Mouse (Mus musculus): Measurements from ENCODE around the gene Dlx3. TPM values are rescaled to one million over a fixed set of nuclear protein-coding genes. Genes with fewer than 3 reads are reported as not detected.

Dlx3 gene
- polyA plus RNA-seq, 1 experiment from 2014 or later = 0.63 TPM

DNA sequence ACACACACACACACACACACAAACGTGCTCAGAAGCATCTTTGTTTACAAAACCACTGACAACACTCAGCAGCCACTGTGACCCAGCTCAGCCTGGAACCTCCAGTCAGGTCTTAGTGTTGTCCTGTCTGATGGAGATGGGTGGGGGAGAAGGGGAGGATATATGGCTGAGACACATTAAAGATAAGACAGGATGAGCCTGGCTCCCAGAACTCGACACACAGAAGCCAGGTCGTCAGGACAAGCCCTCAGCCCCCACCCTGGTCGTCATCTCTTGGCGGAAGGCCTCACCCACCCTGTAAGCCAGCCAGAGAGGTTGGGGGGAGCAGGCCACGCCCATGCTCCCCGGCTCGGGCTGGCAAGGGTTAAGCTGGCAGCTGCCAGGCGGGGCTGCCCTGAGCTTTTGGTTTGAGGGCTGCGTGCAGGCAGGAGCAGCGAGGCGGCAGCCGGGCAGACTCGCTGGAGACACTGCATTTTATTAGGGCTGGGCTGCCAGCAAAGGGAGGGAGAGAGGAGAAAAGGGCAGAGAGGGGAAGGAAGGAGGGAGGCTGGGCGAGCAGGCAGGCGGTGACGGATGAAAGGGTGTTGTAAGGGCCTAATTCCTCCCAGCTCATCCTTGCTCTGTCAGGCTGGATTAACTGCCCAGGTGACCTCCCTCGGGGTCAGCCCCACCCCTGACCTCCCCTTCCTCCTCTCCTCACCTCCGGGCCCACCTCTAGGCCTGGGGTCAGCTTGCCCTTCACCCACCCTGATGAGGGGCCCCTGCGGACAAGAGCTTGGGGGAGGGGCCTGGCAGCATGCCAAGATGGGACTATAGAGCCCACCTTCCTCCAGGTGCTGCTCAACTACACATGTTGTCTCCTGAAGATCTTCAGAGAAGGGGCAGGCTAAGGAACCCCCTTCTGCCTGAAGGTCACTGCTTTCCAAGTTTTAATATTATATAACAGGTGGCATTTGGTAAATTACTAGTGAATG, 6.6 kb downstream of the Dlx3 start:
- Histone ChIP-seq H3K4me3 (ENCODE audit: low read depth, low read length) (no peak overlapping the region), H3K9ac (ENCODE audit: low read depth, low read length) (no peak overlapping the region), H3K36me3 (ENCODE audit: control insufficient read depth, insufficient read depth, low read length) (no peaks in the 10 kb centered on the region), H3K4me2 (peak overlapping the region; percentile 43), H3K9me3 (ENCODE audit: control insufficient read depth, low read length) (no peaks in the 10 kb centered on the region), H3K4me1 (replicated peaks; ENCODE audit: control insufficient read depth, insufficient read depth, low read length) (peaks cover 4% of the 10 kb centered on the region; the same call in 1 of the 2 replicates), H3K27me3 (replicated peaks; ENCODE audit: control insufficient read depth, insufficient read depth, low read length) (peaks cover 82% of the 10 kb centered on the region), H3K27ac (ENCODE audit: low read depth, low read length) (no peak overlapping the region)
- ATAC-seq (replicated peaks; ENCODE audit: low FRiP score) = no peak
- WGBS = 7% methylated on average over 20 of the region's 20 CpGs
- peak; percentile 48 for DNase-seq (ENCODE audit: low spot score)

DNA sequence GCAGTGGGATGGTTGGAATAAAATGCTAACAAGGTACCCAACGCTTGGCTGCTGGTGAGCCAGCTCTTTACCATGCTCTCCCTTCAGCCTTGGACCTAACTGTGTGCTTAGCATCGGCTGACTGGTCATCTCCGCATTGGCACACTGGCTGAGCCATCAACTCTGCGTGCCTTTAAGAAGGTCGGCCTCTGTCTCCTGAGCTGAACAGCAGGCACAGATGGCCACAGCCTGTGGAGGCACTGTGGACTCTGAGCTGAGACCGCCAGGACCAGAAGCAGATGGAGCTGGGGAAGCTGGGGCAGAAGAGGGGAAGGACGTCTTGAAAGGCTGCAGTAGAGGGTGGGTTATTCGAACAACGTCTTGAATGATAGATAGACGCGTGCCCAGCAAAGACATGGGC, 8.4 kb downstream of the Dlx3 start:
- Histone ChIP-seq H3K27ac (ENCODE audit: low read depth, low read length) (no peak overlapping the region), H3K9me3 (ENCODE audit: control insufficient read depth, low read length) (no peaks in the 10 kb centered on the region), H3K4me1 (replicated peaks; ENCODE audit: control insufficient read depth, insufficient read depth, low read length) (peaks cover 4% of the 10 kb centered on the region; the same call in 1 of the 2 replicates), H3K27me3 (replicated peaks; ENCODE audit: control insufficient read depth, insufficient read depth, low read length) (peaks cover 64% of the 10 kb centered on the region), H3K4me2 (no peak overlapping the region), H3K4me3 (ENCODE audit: low read depth, low read length) (no peak overlapping the region), H3K9ac (ENCODE audit: low read depth, low read length) (no peak overlapping the region), H3K36me3 (ENCODE audit: control insufficient read depth, insufficient read depth, low read length) (no peaks in the 10 kb centered on the region)
- DNase-seq (ENCODE audit: low spot score) (no peak), ATAC-seq (replicated peaks; ENCODE audit: low FRiP score) (no peak)
- 55% methylated on average over 11 of the region's 11 CpGs for WGBS

DNA sequence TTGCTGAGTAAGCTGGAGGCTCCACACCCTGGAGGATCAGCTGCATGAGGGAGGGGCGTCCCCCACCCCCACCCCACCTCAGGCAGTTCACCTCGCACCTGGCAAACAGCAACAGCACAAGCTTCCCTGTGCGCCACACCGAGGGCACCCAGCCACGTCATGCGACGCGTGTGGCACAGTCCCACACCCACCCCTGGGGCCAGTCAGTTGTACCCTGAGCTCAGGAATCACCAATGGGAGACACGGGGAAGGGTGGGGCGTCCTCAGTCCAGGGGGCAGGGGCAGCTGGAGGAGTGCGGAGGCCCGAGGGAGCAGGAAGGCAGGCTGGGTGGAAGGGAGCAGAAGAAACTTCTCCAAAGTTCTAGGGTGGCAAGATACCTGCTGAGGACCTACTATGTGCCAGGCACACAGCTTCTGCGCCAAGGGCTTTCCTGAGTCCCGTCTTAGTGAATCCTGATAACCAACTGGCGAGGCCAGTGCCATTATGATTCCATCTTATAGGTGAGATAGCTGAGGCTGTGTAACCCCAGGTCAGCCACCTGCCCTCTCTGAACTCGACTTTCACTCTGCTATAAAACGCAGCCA, 10.8 kb downstream of the Dlx3 start:
- no peaks in the 10 kb centered on the region for H3K9me3 ChIP-seq (ENCODE audit: control insufficient read depth, low read length)
- no peaks in the 10 kb centered on the region for H3K36me3 ChIP-seq (ENCODE audit: control insufficient read depth, insufficient read depth, low read length)
- no peak overlapping the region for H3K9ac ChIP-seq (ENCODE audit: low read depth, low read length)
- H3K4me1 ChIP-seq (replicated peaks; ENCODE audit: control insufficient read depth, insufficient read depth, low read length) = peaks cover 4% of the 10 kb centered on the region; the same call in 1 of the 2 replicates
- DNase-seq (ENCODE audit: low spot score) (no peak), ATAC-seq (replicated peaks; ENCODE audit: low FRiP score) (no peak)
- H3K4me2 ChIP-seq = no peak overlapping the region
- 66% methylated on average over 17 of the region's 17 CpGs for WGBS
- H3K4me3 ChIP-seq (ENCODE audit: low read depth, low read length) = no peak overlapping the region
- peaks cover 49% of the 10 kb centered on the region for H3K27me3 ChIP-seq (replicated peaks; ENCODE audit: control insufficient read depth, insufficient read depth, low read length)
- no peak overlapping the region for H3K27ac ChIP-seq (ENCODE audit: low read depth, low read length)

DNA sequence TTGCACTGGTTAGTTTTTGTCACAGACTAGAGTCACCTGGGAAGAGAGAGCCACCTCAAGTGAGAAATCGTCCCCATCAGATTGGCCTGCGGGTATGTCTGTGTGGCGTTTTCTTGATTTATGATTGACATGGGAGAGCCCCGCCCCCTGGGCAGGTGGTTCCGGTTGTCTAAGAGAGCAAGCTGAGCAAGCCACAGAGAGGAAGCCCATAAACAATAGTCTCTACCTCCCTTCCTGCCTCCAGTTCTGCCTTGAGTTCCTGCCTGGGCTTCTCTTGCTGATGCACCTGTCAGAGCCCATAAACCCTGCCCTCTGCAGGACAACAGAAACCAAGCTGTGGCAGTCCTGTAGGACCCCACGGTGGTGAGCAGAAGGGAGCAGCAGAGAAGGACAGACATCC, 13.4 kb downstream of the Dlx3 start:
- Histone ChIP-seq H3K4me2 (no peak overlapping the region), H3K9me3 (ENCODE audit: control insufficient read depth, low read length) (no peaks in the 10 kb centered on the region), H3K27me3 (replicated peaks; ENCODE audit: control insufficient read depth, insufficient read depth, low read length) (peaks cover 52% of the 10 kb centered on the region), H3K36me3 (ENCODE audit: control insufficient read depth, insufficient read depth, low read length) (no peaks in the 10 kb centered on the region), H3K4me1 (replicated peaks; ENCODE audit: control insufficient read depth, insufficient read depth, low read length) (no peaks in the 10 kb centered on the region), H3K9ac (ENCODE audit: low read depth, low read length) (no peak overlapping the region), H3K27ac (ENCODE audit: low read depth, low read length) (no peak overlapping the region), H3K4me3 (ENCODE audit: low read depth, low read length) (no peak overlapping the region)
- no peak for ATAC-seq (replicated peaks; ENCODE audit: low FRiP score)
- 53% methylated on average over 6 of the region's 6 CpGs for WGBS
- DNase-seq (ENCODE audit: low spot score) = no peak

DNA sequence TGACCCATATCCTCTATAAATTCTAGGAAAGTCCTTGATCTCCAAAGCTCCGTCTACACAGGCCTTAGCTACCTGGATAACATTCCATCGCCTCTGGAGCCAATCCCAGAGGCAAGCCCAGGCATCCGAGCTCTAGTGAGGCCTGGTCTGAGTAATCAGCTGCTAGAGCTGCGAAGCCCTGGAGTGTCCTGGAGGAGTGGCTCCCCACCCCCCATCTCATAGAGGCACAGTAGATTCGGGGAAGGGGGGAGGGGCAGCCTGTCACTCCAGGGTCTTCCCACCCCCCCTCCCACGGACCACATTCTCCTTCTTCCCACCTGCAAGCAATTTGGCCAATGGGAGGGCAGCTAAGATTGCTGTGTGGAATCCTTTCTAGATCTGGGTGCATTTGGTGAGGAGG, 17.4 kb downstream of the Dlx3 start:
- Histone ChIP-seq H3K27me3 (replicated peaks; ENCODE audit: control insufficient read depth, insufficient read depth, low read length) (peaks cover 67% of the 10 kb centered on the region), H3K27ac (ENCODE audit: low read depth, low read length) (no peak overlapping the region), H3K4me3 (ENCODE audit: low read depth, low read length) (no peak overlapping the region), H3K4me2 (no peak overlapping the region), H3K36me3 (ENCODE audit: control insufficient read depth, insufficient read depth, low read length) (no peaks in the 10 kb centered on the region), H3K4me1 (replicated peaks; ENCODE audit: control insufficient read depth, insufficient read depth, low read length) (no peaks in the 10 kb centered on the region), H3K9me3 (ENCODE audit: control insufficient read depth, low read length) (no peaks in the 10 kb centered on the region), H3K9ac (ENCODE audit: low read depth, low read length) (no peak overlapping the region)
- 23% methylated on average over 6 of the region's 6 CpGs for WGBS
- DNase-seq (ENCODE audit: low spot score) (no peak), ATAC-seq (replicated peaks; ENCODE audit: low FRiP score) (no peak)

DNA sequence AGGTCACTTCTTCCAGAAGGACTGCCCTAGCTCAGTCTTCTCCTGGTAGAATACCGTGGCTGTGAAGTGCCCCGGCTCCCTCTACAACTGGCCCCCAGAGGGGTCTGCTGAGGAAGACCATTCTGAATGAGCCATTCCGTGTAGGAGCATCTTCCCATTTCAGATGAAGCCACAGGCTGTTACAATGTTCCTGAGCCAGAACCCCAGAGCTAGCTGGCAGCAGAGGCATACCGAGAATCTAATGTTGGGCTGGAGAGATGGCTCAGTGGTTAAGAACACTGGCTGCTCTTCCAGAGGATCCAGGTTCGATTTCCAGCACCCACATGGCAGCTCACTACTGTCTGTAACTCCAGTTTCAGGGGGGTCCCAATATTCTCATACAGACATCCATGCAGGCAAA, 20.0 kb downstream of the Dlx3 start:
- no peak for DNase-seq (ENCODE audit: low spot score)
- WGBS = 52% methylated on average over 5 of the region's 5 CpGs
- Histone ChIP-seq H3K27me3 (replicated peaks; ENCODE audit: control insufficient read depth, insufficient read depth, low read length) (peaks cover 88% of the 10 kb centered on the region), H3K4me2 (no peak overlapping the region), H3K27ac (ENCODE audit: low read depth, low read length) (no peak overlapping the region), H3K4me1 (replicated peaks; ENCODE audit: control insufficient read depth, insufficient read depth, low read length) (peaks cover 4% of the 10 kb centered on the region; the same call in 1 of the 2 replicates), H3K4me3 (ENCODE audit: low read depth, low read length) (no peak overlapping the region), H3K9ac (ENCODE audit: low read depth, low read length) (no peak overlapping the region), H3K9me3 (ENCODE audit: control insufficient read depth, low read length) (no peaks in the 10 kb centered on the region), H3K36me3 (ENCODE audit: control insufficient read depth, insufficient read depth, low read length) (no peaks in the 10 kb centered on the region)
- ATAC-seq (replicated peaks; ENCODE audit: low FRiP score) = no peak

DNA sequence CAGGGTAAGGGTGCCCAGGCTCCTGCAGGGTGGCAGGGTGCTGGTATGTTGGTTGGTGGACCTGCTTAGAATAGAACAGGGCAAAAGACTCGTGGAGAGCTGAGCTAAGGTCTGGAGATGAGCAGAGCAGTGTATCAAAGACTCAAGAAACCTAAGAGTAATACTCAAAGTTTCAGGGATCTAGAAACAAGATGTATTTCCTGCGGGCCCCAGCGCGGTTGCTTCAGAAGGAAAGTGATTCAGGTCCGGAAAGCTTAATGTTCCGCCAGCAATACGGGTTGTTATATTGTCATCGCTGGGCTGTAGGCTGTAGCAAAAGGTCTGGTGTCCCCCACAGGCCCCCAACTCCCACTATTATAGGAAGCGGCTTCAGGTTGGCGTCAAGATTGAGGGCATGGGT, 22.3 kb downstream of the Dlx3 start:
- Histone ChIP-seq H3K4me2 (no peak overlapping the region), H3K4me3 (ENCODE audit: low read depth, low read length) (no peak overlapping the region), H3K27me3 (replicated peaks; ENCODE audit: control insufficient read depth, insufficient read depth, low read length) (peaks cover 100% of the 10 kb centered on the region), H3K4me1 (replicated peaks; ENCODE audit: control insufficient read depth, insufficient read depth, low read length) (peaks cover 8% of the 10 kb centered on the region), H3K27ac (ENCODE audit: low read depth, low read length) (no peak overlapping the region), H3K9ac (ENCODE audit: low read depth, low read length) (no peak overlapping the region), H3K9me3 (ENCODE audit: control insufficient read depth, low read length) (no peaks in the 10 kb centered on the region), H3K36me3 (ENCODE audit: control insufficient read depth, insufficient read depth, low read length) (no peaks in the 10 kb centered on the region)
- WGBS = 17% methylated on average over 10 of the region's 10 CpGs
- no peak for DNase-seq (ENCODE audit: low spot score)
- ATAC-seq (replicated peaks; ENCODE audit: low FRiP score) = no peak

DNA sequence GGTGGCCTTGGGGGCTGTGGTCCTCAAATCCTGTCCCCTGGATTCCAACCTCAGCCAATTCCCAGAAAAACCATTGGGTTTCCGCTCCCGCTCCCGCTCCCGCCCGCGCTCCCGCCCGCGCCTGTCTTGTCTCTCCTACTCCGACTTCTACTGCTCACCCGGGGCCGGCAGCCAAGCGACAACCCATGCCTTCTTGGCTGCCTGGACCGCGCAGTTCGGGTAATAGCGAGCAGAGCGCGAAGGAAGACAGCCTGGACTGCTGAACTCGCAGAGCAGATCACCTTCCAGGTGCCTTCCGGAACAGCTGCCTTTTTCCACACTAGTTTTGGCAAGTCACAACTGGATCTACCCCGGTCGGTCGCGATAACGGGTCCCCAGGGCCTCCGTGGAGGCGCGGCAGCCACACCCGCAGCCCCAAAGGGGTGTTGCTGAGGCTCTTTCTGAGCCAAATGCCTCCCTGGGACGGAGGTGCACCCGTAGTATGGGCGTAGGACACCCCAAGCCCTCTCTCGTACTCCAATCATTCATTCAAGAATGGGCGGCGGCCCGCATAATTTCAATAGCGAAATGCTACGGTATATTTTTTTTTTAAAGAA, 23.2 kb downstream of the Dlx3 start:
- Histone ChIP-seq H3K27me3 (replicated peaks; ENCODE audit: control insufficient read depth, insufficient read depth, low read length) (peaks cover 100% of the 10 kb centered on the region), H3K4me2 (peak overlapping the region; percentile 37), H3K36me3 (ENCODE audit: control insufficient read depth, insufficient read depth, low read length) (no peaks in the 10 kb centered on the region), H3K4me1 (replicated peaks; ENCODE audit: control insufficient read depth, insufficient read depth, low read length) (peaks cover 8% of the 10 kb centered on the region), H3K9ac (ENCODE audit: low read depth, low read length) (no peak overlapping the region), H3K9me3 (ENCODE audit: control insufficient read depth, low read length) (no peaks in the 10 kb centered on the region), H3K4me3 (ENCODE audit: low read depth, low read length) (no peak overlapping the region), H3K27ac (ENCODE audit: low read depth, low read length) (no peak overlapping the region)
- no peak for ATAC-seq (replicated peaks; ENCODE audit: low FRiP score)
- 5% methylated on average over 39 of the region's 39 CpGs for WGBS
- DNase-seq (ENCODE audit: low spot score) = peak; percentile 47
